Mouse (Mus musculus) ES-E14 (cell line): ENCODE measurements around the gene Hist1h4j. TPM values are rescaled to one million over a fixed set of nuclear protein-coding genes. Genes with fewer than 3 reads are reported as not detected.
A peak's percentile ranks its signal among the peaks of the same experiment; 100 is the strongest.
"Not testable (repeated sequence)": the region's sequence is repeated elsewhere in the genome, so short reads cannot be mapped to it uniquely, and the experiment has no call there.

Source experiments
- DNase-seq: peaks from one replicate; pipeline ENCODE4 v3.0.0-alpha.2; 2013; ENCODE audit warnings: low read depth, low spot score
- H3K27ac ChIP-seq: 2 replicates; pipeline ENCODE4 v1.5.1; 2012; ENCODE audit warnings: low read depth, mild to moderate bottlenecking, low read length, moderate library complexity, mixed read lengths; ENCODE audit not compliant: poor library complexity, insufficient read depth, severe bottlenecking
- H3K36me3 ChIP-seq: 2 replicates; pipeline ENCODE4 v1.6.1; 2012; ENCODE audit warnings: mild to moderate bottlenecking, low read length, moderate library complexity, mixed read lengths; ENCODE audit not compliant: control insufficient read depth, poor library complexity, insufficient read depth, severe bottlenecking
- H3K4me1 ChIP-seq, 2 experiments: fragments of 150-350 bp in 1 of 2; sonication (generic) in 1 of 2; 2 replicates each; pipeline ENCODE4 v1.6.1; 2012; ENCODE audit warnings: low read length in 2 of 2, mild to moderate bottlenecking in 1 of 2, mixed read lengths in 1 of 2; ENCODE audit not compliant: control insufficient read depth in 2 of 2, insufficient read depth in 2 of 2, poor library complexity in 1 of 2
- H3K4me3 ChIP-seq, 2 experiments: fragments of 150-350 bp in 1 of 2; sonication (generic) in 1 of 2; 2 replicates each; pipeline ENCODE4 v1.5.1; 2012; ENCODE audit warnings: low read length in 2 of 2, low read depth in 1 of 2, mild to moderate bottlenecking in 1 of 2, mixed read lengths in 1 of 2; ENCODE audit not compliant: insufficient read depth in 1 of 2, poor library complexity in 1 of 2, severe bottlenecking in 1 of 2
- H3K9ac ChIP-seq: 2 replicates; pipeline ENCODE4 v1.6.1; 2012; ENCODE audit warnings: low read depth, mild to moderate bottlenecking, low read length, mixed read lengths; ENCODE audit not compliant: poor library complexity, insufficient read depth, severe bottlenecking
- H3K9me3 ChIP-seq: fragments of 150-350 bp; sonication (generic); 2 replicates; pipeline ENCODE4 v1.6.1; 2012; ENCODE audit warnings: low read depth, mild to moderate bottlenecking, low read length; ENCODE audit not compliant: control insufficient read depth, insufficient read depth
- CHD2 ChIP-seq: IDR thresholded peaks from 2 replicates; pipeline ENCODE4 v1.6.1; 2014; ENCODE audit warnings: mild to moderate bottlenecking, low read depth, low read length, inconsistent platforms
- HCFC1 ChIP-seq: IDR thresholded peaks from 2 replicates; pipeline ENCODE4 v1.6.1; 2012; ENCODE audit warnings: low read length, inconsistent platforms, borderline replicate concordance; ENCODE audit not compliant: insufficient read depth
- ZNF384 ChIP-seq: IDR thresholded peaks from 2 replicates; pipeline ENCODE4 v1.6.1; 2012; ENCODE audit warnings: low read depth, low read length, inconsistent platforms
- in situ Hi-C, 2 experiments: fragments of 600-800 bp; cut with MboI; formaldehyde crosslinking; loops; one replicate each; pipeline ENCODE4 v1.15.1; 2025; ENCODE audit warnings: low sequenced_read_pairs in 2 of 2, inconsistent platforms in 1 of 2; ENCODE audit not compliant: unreplicated experiment in 2 of 2
- total RNA-seq: library from RNA; depleted of rRNA; stranded (reverse); fragments of 300-350 nt; gene quantifications from 2 replicates; pipeline ENCODE4 v1.2.3, GENCODE M21; 2012

Hist1h4j gene
- total RNA-seq, 1 experiment, result 260 TPM

DNA sequence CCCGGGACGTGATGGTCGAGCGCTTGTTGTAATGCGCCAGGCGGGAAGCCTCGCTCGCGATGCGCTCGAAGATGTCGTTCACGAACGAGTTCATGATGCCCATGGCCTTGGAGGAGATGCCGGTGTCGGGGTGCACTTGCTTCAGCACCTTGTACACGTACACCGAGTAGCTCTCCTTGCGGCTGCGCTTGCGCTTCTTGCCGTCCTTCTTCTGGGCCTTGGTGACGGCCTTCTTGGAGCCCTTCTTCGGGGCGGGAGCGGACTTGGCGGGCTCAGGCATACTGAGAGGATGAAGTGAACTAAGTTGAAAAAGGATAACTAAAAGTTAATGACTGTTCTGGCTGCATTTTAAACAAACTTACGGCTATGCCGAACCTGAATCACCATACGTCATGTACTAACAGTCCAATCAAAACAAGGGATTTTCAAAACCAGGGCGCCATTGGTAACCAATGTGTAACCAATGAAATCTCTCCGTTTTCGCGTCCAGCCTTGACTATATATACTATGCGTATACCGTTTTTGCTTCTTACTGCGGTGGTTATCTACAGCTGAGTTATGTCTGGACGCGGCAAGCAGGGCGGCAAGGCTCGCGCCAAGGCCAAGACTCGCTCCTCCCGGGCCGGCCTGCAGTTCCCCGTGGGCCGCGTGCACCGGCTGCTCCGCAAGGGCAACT is 18.9 kb upstream of the Hist1h4j start, which contains the start of the genes Hist1h2bl and Hist1h2ai:
Hist1h2bl (minus strand) TSS at position 280 of the 676 bp plus-strand sequence.
Hist1h2ai (plus strand) TSS at position 559 of the 676 bp plus-strand sequence.
- peak within 1 kb of the TSS; percentile 90 for H3K9ac ChIP-seq
- H3K27ac ChIP-seq, result peak within 1 kb of the TSS; percentile 80
- TF ChIP-seq CHD2, result peak; percentile 73; the same call in 1 of the 2 replicates
- not testable (repeated sequence) for H3K4me1 ChIP-seq, H3K9me3 ChIP-seq, H3K36me3 ChIP-seq
- in situ Hi-C loops, result loop anchor here in 1 of 2 experiments (25.0 kb wide), 1 partner anchor 554 kb away; no protein-coding TSS in a partner anchor
- peak; percentile 85 for DNase-seq
- peak within 1 kb of the TSS; percentile 52 to 77 for H3K4me3 ChIP-seq

DNA sequence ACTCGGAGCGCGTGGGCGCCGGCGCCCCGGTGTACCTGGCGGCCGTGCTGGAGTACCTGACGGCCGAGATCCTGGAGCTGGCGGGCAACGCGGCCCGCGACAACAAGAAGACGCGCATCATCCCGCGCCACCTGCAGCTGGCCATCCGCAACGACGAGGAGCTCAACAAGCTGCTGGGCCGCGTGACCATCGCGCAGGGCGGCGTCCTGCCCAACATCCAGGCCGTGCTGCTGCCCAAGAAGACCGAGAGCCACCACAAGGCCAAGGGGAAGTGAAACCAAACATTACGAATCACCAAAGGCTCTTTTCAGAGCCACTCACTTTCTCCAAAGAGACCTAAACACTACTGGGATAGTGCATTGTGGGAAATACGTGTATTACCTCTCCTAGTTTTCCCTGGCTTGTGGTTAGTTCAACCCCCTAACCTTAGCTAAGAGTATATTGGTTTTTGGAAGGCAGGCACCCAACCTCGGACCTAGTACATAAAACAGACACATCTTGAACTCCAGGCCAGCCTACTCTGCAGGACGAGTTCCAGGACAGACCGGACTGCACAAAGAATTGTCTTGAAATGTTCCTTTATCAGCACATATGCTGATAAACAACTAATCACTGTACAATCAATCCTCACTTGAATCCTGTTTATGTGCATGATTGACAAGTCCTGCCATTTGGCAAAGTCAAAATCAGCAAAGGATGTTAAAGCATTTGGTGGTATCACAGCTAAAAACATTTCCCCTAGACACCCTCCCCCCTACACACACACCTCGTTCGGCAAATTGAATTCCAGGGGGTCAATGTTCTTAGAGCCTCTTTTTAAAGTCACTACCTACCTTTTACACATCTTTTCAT is 18.1 kb upstream of the Hist1h4j start:
- H3K9ac ChIP-seq, result peak overlapping the region; percentile 90
- H3K36me3 ChIP-seq, H3K9me3 ChIP-seq, H3K4me1 ChIP-seq, DNase-seq: not testable (repeated sequence)
- in situ Hi-C loops, result loop anchor here in 1 of 2 experiments (25.0 kb wide), 1 partner anchor 554 kb away; no protein-coding TSS in a partner anchor
- H3K27ac ChIP-seq, result peak overlapping the region; percentile 79
- peak overlapping the region; percentile 51 to 77 for H3K4me3 ChIP-seq

DNA sequence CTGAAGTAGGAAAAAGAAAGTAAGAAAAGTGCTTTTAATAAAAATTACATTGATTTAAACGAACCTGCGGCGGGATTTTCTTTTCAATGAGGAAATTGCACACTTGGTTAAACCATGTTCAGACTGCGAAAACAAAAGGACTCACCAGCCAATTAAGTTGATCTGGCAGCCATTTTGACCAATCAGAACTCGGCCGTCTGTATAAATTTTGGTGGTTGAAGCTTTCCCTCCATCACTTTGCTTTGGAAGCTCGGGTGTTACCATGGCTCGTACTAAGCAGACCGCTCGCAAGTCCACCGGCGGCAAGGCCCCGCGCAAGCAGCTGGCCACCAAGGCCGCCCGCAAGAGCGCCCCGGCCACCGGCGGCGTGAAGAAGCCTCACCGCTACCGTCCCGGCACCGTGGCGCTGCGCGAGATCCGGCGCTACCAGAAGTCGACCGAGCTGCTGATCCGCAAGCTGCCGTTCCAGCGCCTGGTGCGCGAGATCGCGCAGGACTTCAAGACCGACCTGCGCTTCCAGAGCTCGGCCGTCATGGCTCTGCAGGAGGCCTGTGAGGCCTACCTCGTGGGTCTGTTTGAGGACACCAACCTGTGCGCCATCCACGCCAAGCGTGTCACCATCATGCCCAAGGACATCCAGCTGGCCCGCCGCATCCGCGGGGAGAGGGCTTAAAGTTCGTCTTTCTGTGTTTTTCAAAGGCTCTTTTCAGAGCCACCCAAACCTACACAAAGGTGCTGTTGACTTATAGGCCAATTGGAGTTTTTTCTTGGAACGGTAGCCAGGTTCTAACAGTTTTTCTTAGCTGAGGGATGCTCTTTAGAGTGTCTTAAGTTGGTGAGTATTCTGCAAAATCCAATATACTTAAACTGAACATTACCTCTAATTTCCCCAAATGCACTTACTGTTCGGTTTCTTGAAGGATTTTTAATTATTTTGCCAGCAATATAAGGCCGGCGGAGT is 17.2 kb upstream of the Hist1h4j start, which contains the start of gene Hist1h3h:
Hist1h3h (plus strand) TSS at position 263 of the 961 bp plus-strand sequence.
- not testable (repeated sequence) for H3K9me3 ChIP-seq, H3K4me1 ChIP-seq, H3K36me3 ChIP-seq
- peak; percentile 91 for DNase-seq
- H3K4me3 ChIP-seq, result peak within 1 kb of the TSS; percentile 51 to 77
- peak within 1 kb of the TSS; percentile 90 for H3K9ac ChIP-seq
- TF ChIP-seq CHD2, result peak; percentile 43
- H3K27ac ChIP-seq, result peak within 1 kb of the TSS; percentile 79
- in situ Hi-C loops, result loop anchor here in 1 of 2 experiments (25.0 kb wide), 1 partner anchor 555 kb away; no protein-coding TSS in a partner anchor

DNA sequence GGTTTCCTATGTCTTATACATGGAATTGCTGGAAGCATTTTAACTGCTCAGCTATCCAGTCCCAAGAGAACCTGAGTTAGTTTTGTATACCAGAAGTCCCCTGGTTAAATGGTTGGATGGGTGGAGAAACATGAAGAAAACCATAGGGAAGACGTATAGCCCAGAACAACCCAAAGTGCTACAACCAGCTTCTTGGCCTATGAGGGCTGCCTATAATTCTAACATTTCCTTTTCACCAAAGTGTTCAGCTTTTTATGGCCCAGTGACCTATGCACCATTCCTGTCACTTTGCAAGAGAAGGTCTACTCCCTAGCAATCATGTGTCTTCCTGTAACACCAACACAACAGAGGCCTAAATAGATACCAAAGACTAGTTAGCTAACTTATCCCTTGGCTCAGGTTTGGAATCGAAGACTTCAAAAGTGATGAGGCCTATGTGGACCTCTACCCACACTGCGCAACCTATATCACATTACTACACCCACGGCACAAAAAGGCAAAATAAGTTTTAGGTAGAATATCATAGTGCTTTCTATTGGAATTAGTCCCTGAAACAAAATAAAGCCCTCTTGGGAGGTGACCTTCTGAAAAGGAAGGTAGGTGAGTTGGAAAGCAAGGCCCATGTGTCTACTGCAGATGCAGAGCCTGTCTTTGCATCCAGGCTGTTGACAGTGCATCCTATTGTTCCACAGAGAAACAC is 16.3 kb upstream of the Hist1h4j start:
- H3K4me1 ChIP-seq, result no peaks in the 10 kb centered on the region
- TF ChIP-seq CHD2 (0 out of 2 replicates have a peak, but pooled peaks have one; percentile 37), HCFC1 (no peak), ZNF384 (no peak)
- H3K9me3 ChIP-seq, result no peaks in the 10 kb centered on the region
- H3K4me3 ChIP-seq, result peak overlapping the region; percentile 2 to 63
- no peaks in the 10 kb centered on the region for H3K36me3 ChIP-seq
- H3K27ac ChIP-seq, result peak overlapping the region; percentile 79; the same call in 1 of the 2 replicates
- DNase-seq, result no peak
- peak overlapping the region; percentile 79; the same call in 1 of the 2 replicates for H3K9ac ChIP-seq
- in situ Hi-C loops, result loop anchor here in 1 of 2 experiments (25.0 kb wide), 1 partner anchor 556 kb away; no protein-coding TSS in a partner anchor

DNA sequence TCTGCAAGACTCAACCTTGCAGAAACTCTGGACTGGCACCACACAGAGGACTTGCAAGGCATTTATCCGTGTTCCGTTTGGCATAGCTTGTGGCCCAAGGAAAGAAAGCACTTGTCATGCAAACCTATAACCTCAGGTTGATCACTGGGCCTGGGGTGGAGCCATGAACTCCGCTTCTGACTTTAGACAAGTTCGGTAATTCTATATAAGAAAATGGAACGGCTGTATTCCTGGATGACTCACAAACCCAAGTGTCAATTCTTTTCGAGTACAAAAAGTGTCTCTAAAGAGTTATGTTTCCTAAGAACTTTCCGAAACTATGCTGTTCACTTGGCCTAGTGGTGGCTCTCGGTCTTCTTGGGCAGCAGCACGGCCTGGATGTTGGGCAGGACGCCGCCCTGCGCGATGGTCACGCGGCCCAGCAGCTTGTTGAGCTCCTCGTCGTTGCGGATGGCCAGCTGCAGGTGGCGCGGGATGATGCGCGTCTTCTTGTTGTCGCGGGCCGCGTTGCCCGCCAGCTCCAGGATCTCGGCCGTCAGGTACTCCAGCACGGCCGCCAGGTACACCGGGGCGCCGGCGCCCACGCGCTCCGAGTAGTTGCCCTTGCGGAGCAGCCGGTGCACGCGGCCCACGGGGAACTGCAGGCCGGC is 13.6 kb upstream of the Hist1h4j start:
- in situ Hi-C loops, result loop anchor here in 1 of 2 experiments (25.0 kb wide), 1 partner anchor 559 kb away; no protein-coding TSS in a partner anchor
- Histone ChIP-seq H3K27ac (peak overlapping the region; percentile 98), H3K4me3 (peak overlapping the region; percentile 61 to 74), H3K9ac (peak overlapping the region; percentile 90)
- not testable (repeated sequence) for H3K9me3 ChIP-seq, DNase-seq, H3K36me3 ChIP-seq, H3K4me1 ChIP-seq
